Mouse (Mus musculus) hindlimb bud, embryonic 11.5 days (tissue): ENCODE measurements around the gene Pcdh15.

Source experiments
- DNase-seq: peaks from one replicate; pipeline ENCODE4 v3.0.0-alpha.2; 2012; ENCODE audit warnings: low read depth, low spot score; ENCODE audit errors: extremely low spot score

Pcdh15 gene

DNA sequence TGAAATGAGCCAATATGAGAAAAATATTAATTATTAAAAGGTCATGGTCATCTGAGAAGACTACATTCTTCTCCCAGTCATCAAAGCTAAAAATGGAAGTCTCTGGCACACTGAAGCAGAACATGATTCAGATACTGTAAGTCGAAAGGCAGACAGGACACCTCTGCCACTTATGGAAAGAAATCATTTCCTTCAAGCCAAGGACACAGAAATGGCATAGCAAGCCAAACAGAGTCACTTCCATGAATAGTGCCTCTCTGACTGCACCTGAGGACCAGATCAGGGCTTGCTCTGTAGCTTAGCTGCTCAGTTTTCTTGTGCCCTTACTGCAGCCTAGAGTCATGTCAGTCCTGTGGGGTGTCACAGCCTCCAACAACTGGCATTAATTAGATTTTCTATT, 234.3 kb downstream of the Pcdh15 start:
- no peak for DNase-seq

GRCm38 (mm10) chr10:73379001-73379400, 279.9 kb downstream of the Pcdh15 start:
- DNase-seq = no peak

DNA sequence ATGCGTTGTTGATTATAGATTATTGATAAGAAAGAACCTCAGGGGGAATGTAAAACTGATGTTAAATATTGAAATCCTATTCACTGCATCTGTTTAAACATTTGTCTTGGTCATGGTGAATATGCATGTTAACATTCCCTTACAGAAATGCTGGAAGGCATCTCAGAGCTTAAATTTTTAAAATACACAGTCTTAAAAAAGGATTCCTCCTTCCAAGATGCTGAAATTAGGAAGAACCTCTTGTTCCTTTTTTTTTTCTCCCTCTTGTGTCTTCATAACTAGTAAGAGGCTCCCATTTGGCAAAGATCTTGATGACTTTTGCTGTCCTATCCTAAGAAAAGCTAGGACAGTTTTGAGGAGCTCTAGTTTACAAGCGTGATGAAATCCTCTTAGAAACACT, 284.9 kb downstream of the Pcdh15 start:
- no peak for DNase-seq

GRCm38 (mm10) chr10:73400426-73400825, 301.3 kb downstream of the Pcdh15 start:
- DNase-seq = no peak

DNA sequence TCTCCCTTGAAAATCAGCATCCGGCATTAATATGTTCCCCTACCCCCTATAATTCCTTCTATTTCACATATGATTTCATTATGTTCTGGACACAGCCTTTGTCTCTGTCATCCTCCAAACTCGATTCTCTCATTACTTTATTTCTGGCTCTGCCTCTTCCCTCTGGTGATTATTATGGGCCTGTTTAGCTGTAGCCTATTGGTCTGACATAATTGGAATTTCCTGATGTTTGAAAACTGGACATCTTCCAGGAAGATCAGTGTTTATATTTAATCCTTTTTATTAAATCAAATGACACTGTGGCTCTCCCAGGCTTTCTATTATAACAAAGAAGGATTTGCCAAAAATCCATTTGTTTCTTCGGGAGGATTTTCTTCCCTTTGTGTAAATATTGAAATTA, 326.3 kb downstream of the Pcdh15 start:
- no peak for DNase-seq

GRCm38 (mm10) chr10:73431345-73431744, 332.2 kb downstream of the Pcdh15 start:
- no peak for DNase-seq

GRCm38 (mm10) chr10:73484082-73484481, 384.9 kb downstream of the Pcdh15 start:
- DNase-seq = no peak

- DNase-seq = no peak
These were observed 392.5 kb downstream of the Pcdh15 start for GRCm38 (mm10) chr10:73491654-73492053.

DNA sequence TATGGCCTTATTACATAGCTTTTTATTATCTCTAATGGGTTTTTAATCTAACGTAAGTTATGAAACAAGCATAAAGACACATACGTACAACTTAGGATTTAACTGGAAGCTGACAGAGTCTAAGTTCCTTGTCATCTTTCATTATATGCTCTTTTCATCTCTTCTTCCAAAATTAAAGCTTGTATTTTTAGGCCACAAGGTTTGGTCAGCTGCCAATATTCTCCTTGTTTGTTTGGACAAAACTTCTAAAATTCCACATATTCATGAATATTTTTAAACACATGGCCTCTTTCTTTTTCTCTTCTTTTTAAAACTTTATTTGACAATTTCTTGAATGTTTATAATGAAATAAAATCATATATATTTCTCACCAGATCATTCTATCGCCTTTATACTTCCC, 415.7 kb downstream of the Pcdh15 start:
- DNase-seq = no peak

DNA sequence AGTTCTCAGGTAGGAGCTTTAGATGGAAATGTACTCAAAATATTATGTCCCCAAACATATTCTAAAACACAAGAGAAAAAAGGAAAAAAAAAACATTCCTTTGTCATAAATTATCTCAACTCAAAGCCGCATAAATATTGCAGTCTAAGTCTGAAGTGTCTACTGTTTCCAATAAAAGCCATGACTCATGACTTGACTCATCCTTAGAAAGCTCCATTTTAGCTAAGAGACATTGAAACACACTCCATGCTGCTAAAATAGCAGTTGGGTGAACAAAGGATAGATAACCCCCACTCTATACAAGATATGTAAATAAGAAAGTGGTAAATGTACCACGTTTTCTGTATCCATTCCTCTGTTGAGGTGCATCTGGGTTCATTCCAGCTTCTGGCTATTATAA, 416.6 kb downstream of the Pcdh15 start:
- no peak for DNase-seq

GRCm38 (mm10) chr10:73519438-73519837, 420.3 kb downstream of the Pcdh15 start:
- peak; percentile 33 for DNase-seq

GRCm38 (mm10) chr10:73552831-73553230, 453.7 kb downstream of the Pcdh15 start:
- no peak for DNase-seq

GRCm38 (mm10) chr10:73564216-73564615, 465.1 kb downstream of the Pcdh15 start:
- no peak for DNase-seq

DNA sequence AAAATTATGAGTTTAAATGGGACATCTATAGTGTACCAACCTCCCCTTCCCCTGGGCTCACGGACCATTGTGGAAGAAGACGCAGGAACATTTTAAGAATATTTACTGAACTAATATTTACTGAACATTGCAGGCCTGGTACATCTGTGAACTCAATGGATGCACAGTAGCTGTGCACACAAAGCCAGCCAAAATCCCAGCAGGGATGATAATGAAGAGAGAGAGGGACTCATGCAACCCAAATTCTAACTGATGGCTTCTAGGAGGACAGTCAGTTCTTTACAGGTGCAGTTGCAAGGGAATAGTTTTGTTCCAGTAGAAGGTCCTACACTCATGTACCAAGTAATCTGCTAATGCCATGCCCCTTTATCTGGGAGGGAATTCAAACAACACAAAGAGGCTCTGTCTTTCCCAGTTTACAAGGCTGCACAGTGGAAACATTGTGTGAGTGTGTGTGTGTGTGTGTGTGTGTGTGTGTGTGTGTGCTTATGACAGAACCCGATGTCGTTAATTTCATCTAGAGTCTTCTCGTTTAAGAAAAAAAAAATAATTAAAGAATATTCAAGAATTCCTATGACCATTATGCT, 475.7 kb downstream of the Pcdh15 start:
- DNase-seq = no peak

DNA sequence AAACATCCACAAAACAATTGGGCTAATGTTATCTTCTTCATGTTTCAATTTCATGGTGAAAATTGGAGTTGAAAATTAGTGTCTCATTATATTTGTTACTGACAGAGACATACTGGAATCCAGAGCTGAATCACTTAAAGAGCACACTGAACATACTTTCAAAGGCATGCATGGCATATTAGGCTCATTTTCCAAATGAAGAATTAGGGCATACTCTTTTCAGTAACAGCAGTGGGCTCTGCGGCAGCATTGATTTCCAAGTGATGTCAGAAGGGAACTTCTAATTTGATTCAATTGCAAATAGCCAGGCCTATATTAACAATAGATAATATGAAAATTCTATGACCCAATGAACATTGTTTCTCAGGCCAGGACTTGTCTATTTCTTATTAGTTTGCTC, 568.4 kb downstream of the Pcdh15 start:
- DNase-seq = no peak

- DNase-seq = no peak
These were observed 601.6 kb downstream of the Pcdh15 start for GRCm38 (mm10) chr10:73700519-73701286.

- DNase-seq = no peak
These were observed 626.6 kb downstream of the Pcdh15 start for GRCm38 (mm10) chr10:73725566-73726240.

DNA sequence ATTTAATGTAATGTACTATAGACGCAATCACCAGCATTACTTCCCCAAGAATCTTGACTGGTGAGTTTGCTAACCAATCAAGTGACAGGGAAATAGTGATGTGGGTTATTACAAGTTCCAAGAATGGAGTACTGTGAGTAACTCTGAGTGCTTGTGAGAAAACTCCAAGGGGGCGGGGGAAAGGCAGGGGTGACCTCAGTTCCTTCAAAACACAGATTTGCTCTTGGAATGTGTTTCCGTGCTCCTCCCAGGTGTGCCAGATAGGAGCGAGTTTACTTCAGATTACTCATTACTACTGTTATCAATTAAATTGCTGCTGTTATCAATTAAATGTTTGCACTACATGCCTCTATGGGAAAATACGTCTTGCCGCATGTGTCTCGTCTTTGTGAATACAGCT, 634.1 kb downstream of the Pcdh15 start:
- DNase-seq = no peak

DNA sequence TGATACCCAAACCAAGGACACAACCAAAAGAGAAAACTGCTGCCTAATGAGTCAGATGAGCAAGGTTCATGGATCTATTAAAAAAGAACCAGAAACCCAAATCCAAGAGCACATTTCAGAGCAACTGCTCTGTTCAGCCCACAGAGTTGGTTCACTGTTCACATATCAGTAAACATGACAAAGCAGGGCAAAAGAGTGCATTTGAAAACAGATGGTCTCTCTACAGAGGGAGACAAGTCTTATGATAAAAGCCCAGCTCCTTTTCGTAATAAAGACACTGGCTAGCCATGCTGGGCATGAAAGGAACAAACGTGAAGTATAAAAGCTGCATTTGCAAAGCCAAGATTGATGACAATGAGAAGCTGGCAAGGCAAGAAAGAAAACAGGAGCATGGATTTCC, 649.9 kb downstream of the Pcdh15 start:
- DNase-seq = no peak

DNA sequence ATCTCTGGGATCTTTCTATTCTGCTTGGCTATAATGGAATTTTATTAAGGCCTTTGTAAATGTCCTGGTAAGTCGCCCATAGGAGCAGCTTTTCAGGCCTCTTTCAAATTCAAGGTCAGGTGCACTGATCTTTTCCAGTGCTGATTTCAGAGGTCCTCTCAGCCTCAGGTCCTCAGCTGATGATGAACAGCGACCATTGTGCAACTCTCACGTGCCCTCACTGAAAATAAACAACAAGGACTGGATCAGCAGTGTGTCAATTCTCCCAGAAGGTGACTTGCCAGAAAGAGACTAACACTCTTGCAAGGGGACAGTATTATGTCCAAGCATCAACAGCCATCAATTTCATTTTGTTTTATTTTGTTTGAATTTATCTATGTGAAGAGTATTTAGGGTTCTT, 654.7 kb downstream of the Pcdh15 start:
- no peak for DNase-seq

DNA sequence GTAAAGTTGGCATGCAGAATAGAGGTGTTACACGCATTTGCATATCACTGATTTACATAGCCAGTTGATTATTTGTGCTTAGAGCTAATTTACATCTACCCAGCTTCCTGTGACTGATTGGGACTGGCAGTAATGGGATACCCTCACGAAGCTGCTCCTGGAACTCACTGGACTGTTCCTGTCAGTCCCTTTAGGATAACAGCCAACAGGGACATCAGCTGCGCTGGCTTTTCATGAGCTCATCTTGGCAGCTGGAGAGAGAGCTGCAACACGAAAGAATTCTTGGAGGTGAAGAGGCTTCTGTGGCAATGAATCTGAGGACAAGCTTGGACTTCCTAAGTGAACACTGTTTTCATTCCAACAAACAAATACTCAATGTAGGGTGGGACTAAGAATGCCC, 683.8 kb downstream of the Pcdh15 start:
- DNase-seq = no peak

DNA sequence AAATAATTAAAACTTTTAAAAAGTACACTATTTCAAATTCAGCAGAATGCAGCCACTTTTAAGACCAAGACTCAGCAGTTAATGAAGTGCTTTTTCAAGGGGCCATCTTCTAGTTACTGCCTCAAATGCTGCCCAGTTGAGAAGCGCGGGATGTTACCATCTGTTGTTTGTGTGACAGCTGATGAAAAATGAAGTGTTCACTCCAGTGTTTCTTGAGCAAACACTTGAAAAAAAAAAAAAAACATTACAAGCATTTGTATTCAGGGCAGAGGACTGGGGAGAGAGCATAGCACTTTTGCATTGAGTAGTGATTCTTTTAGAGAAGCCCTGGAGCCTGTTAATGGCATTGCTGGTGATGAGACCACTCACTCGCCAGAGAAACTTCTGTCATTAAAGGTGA, 689.0 kb downstream of the Pcdh15 start:
- DNase-seq = no peak
